Mouse (Mus musculus) MEL (cell line): ENCODE data around the gene Cntn5.

Source experiments
- CHD1 ChIP-seq: IDR thresholded peaks from 2 replicates; pipeline ENCODE4 v1.6.1; 2012; ENCODE audit warnings: low read depth, mild to moderate bottlenecking, inconsistent platforms, low read length, improper control_type of control experiment
- CHD2 ChIP-seq: IDR thresholded peaks from 2 replicates; pipeline ENCODE4 v1.6.1; 2011; ENCODE audit warnings: low read length, improper control_type of control experiment
- E2F4 ChIP-seq: IDR thresholded peaks from 2 replicates; pipeline ENCODE4 v1.6.1; 2011; ENCODE audit warnings: low read depth, low read length, improper control_type of control experiment, borderline replicate concordance
- EP300 ChIP-seq, 2 experiments: IDR thresholded peaks; 2 replicates each; pipeline ENCODE4 v1.6.1; 2011; ENCODE audit warnings: improper control_type of control experiment in 2 of 2, low read length in 2 of 2, low read depth in 1 of 2, mild to moderate bottlenecking in 1 of 2
- GATA1 ChIP-seq: IDR thresholded peaks from 2 replicates; pipeline ENCODE4 v1.6.1; 2011; ENCODE audit warnings: low read depth, low read length, improper control_type of control experiment
- HCFC1 ChIP-seq: IDR thresholded peaks from 2 replicates; pipeline ENCODE4 v1.6.1; 2012; ENCODE audit warnings: low read depth, mild to moderate bottlenecking, inconsistent platforms, low read length, improper control_type of control experiment, moderate library complexity
- MYC ChIP-seq: IDR thresholded peaks from 2 replicates; pipeline ENCODE4 v1.6.1; 2011; ENCODE audit warnings: low read depth, mild to moderate bottlenecking, low read length, improper control_type of control experiment, moderate library complexity
- NELFE ChIP-seq: IDR thresholded peaks from 2 replicates; pipeline ENCODE4 v1.6.1; 2011; ENCODE audit warnings: low read depth, low read length, improper control_type of control experiment
- POLR2A ChIP-seq, 2 experiments: IDR thresholded peaks; 2 replicates each; pipeline ENCODE4 v1.6.1; 2011 to 2012; ENCODE audit warnings: low read length in 2 of 2, mild to moderate bottlenecking in 2 of 2, control low read depth in 1 of 2, improper control_type of control experiment in 1 of 2, low read depth in 1 of 2, moderate library complexity in 1 of 2; ENCODE audit not compliant: control insufficient read depth in 1 of 2, insufficient read depth in 1 of 2, poor library complexity in 1 of 2
- POLR2AphosphoS5 ChIP-seq: IDR thresholded peaks from 2 replicates; pipeline ENCODE4 v1.6.1; 2012; ENCODE audit warnings: low read depth, borderline replicate concordance, mild to moderate bottlenecking, inconsistent platforms, low read length, moderate library complexity, mixed read lengths
- RAD21 ChIP-seq: IDR thresholded peaks from 2 replicates; pipeline ENCODE4 v1.6.1; 2011; ENCODE audit warnings: mild to moderate bottlenecking, low read depth, low read length, improper control_type of control experiment
- USF1 ChIP-seq: IDR thresholded peaks from 2 replicates; pipeline ENCODE4 v1.6.1; 2014; ENCODE audit warnings: low read depth, mild to moderate bottlenecking, inconsistent platforms, low read length, improper control_type of control experiment, moderate library complexity

DNA sequence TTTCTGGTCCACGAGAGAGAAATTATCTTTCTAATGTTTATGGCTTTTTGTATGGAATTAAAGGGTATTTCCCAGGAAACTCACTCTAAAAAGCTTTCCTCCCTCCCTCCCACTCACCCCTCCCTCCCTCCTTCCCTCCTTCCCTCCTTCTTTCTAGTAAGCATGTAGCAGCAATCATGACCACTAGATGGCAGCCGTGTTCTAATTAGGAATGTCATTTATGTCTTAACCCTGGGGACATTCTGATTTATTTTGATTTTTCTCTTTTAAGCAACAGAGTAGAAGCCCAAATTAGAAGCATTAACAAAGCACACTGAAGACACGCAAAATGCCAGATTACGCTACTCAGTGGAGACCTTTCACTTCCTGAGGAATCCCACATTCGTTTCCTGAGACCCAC is 5.0 kb upstream of the Cntn5 start:
- TF ChIP-seq POLR2AphosphoS5 (no peak), USF1 (no peak), HCFC1 (no peak), RAD21 (peak; percentile 81), E2F4 (no peak), CHD1 (no peak), NELFE (no peak), POLR2A (IDR thresholded peaks at IDR 0.05; ENCODE audit: control insufficient read depth in 1 of 2, insufficient read depth in 1 of 2, low read depth in 1 of 2, low read length in 2 of 2, poor library complexity in 1 of 2) (no peak), GATA1 (no peak), MYC (0 out of 2 replicates have a peak, but pooled peaks have one; percentile 14), CHD2 (no peak), EP300 (IDR thresholded peaks at IDR 0.05; ENCODE audit: low read depth in 1 of 2, low read length in 2 of 2) (no peak)
